Mouse (Mus musculus) lung, postnatal 0 days (tissue): Measurements from ENCODE around the gene Cbx3.

Source experiments
- CTCF ChIP-seq: IDR thresholded peaks from 2 replicates; pipeline ENCODE4 v1.5.1; 2016; ENCODE audit warnings: antibody characterized with exemption, mild to moderate bottlenecking
- EP300 ChIP-seq: IDR thresholded peaks from 2 replicates; pipeline ENCODE4 v1.6.1; 2016; ENCODE audit warnings: antibody characterized with exemption, mild to moderate bottlenecking, control low read depth

GRCm38 (mm10) chr6:51529457-51529856 lies 59.3 kb downstream of the Cbx3 start:
- TF ChIP-seq CTCF: no peak
- no peak for TF ChIP-seq EP300
